Mouse (Mus musculus): ENCODE data around the gene Trpm4. TPM values are rescaled to one million over a fixed set of nuclear protein-coding genes. Genes with fewer than 3 reads are reported as not detected.

Gene Trpm4
- polyA plus RNA-seq, 1 experiment from 2014 or later: 18.3 TPM

DNA sequence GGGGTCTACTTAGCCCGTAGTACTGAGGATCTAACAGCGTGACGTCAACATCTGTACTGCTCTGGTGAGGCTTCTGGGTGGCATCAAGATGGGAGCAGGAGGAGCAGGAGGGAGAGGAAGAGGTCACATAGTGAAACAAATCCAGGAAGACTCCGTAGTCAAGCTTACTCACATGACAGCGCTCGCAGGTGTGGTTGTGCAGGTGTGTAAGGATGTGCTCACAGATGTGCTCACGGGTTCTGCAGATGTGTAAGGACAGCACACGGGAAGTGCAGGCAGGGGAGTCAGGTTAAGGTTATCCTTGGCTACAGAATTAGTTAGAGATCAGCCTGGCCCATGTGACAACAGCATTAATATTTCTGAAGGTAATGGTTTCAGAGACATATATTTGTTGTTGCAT, 79.8 kb downstream of the Trpm4 start:
- no peak overlapping the region for H3K4me3 ChIP-seq (ENCODE audit: low read depth, low read length)
- no peaks in the 10 kb centered on the region for H3K36me3 ChIP-seq (ENCODE audit: control insufficient read depth, insufficient read depth, low read length)
- no peaks in the 10 kb centered on the region for H3K4me1 ChIP-seq (ENCODE audit: control insufficient read depth, insufficient read depth, low read length)
- no peaks in the 10 kb centered on the region for H3K27me3 ChIP-seq (ENCODE audit: control insufficient read depth, insufficient read depth, low read length)
- no peak overlapping the region for H3K4me2 ChIP-seq (replicated peaks; ENCODE audit: low read depth, low read length)
- H3K27ac ChIP-seq (ENCODE audit: low read length): no peak overlapping the region
- H3K9me3 ChIP-seq (ENCODE audit: control insufficient read depth, low read depth, low read length): no peaks in the 10 kb centered on the region
- H3K9ac ChIP-seq (replicated peaks; ENCODE audit: low read depth, low read length): no peak overlapping the region
- no peak for ATAC-seq (ENCODE audit: insufficient number of reproducible peaks, insufficient read depth, low FRiP score, low read depth)
- WGBS: 73% methylated on average over 8 of the region's 8 CpGs

Other genes with a start within 250 kb of the Trpm4 start
- 418 and 432 TPM in 2 replicates for gene Rcn3, start 241.6 kb downstream of the Trpm4 start, polyA plus RNA-seq (2014; fragmentation: Nextera tagmentation; extraction: Ambion mirVana)
- 78.6 and 79.9 TPM in 2 replicates for gene Fcgrt, start 229.9 kb downstream of the Trpm4 start, polyA plus RNA-seq (2014; fragmentation: Nextera tagmentation; extraction: Ambion mirVana)
- 1,682 and 1,777 TPM in 2 replicates for gene Rps11, start 209.3 kb downstream of the Trpm4 start, polyA plus RNA-seq (2014; fragmentation: Nextera tagmentation; extraction: Ambion mirVana)
- 1,622 and 1,649 TPM in 2 replicates for gene Rpl13a, start 205.0 kb downstream of the Trpm4 start, polyA plus RNA-seq (2014; fragmentation: Nextera tagmentation; extraction: Ambion mirVana)
- 0.65 and 0.83 TPM in 2 replicates for gene Gm45713, start 197.5 kb downstream of the Trpm4 start, polyA plus RNA-seq (2014; fragmentation: Nextera tagmentation; extraction: Ambion mirVana)
- gene Flt3l, start 197.3 kb downstream of the Trpm4 start, polyA plus RNA-seq (2014; fragmentation: Nextera tagmentation; extraction: Ambion mirVana): 2.1 and 2.9 TPM in 2 replicates
- 103 and 114 TPM in 2 replicates for gene Pih1d1, start 179.5 kb downstream of the Trpm4 start, polyA plus RNA-seq (2014; fragmentation: Nextera tagmentation; extraction: Ambion mirVana)
- 43.4 and 54.1 TPM in 2 replicates for gene Aldh16a1, start 179.2 kb downstream of the Trpm4 start, polyA plus RNA-seq (2014; fragmentation: Nextera tagmentation; extraction: Ambion mirVana)
- gene Slc17a7, start 169.8 kb downstream of the Trpm4 start, polyA plus RNA-seq (2014; fragmentation: Nextera tagmentation; extraction: Ambion mirVana): 0.20 TPM in 1 of 2 replicates, not detected in the other
- gene Gfy, start 154.2 kb downstream of the Trpm4 start, polyA plus RNA-seq (2014; fragmentation: Nextera tagmentation; extraction: Ambion mirVana): not detected in 2 replicates
- gene Pth2, start 152.8 kb downstream of the Trpm4 start, polyA plus RNA-seq (2014; fragmentation: Nextera tagmentation; extraction: Ambion mirVana): not detected in 2 replicates
- gene Ccdc155, start 128.9 kb downstream of the Trpm4 start, polyA plus RNA-seq (2014; fragmentation: Nextera tagmentation; extraction: Ambion mirVana): 0.22 and 0.55 TPM in 2 replicates
- gene Dkkl1, start 121.6 kb downstream of the Trpm4 start, polyA plus RNA-seq (2014; fragmentation: Nextera tagmentation; extraction: Ambion mirVana): 0.45 and 1.2 TPM in 2 replicates
- 155 and 167 TPM in 2 replicates for gene Tead2, start 118.0 kb downstream of the Trpm4 start, polyA plus RNA-seq (2014; fragmentation: Nextera tagmentation; extraction: Ambion mirVana)
- 2.2 and 3.5 TPM in 2 replicates for gene Cd37, start 94.7 kb downstream of the Trpm4 start, polyA plus RNA-seq (2014; fragmentation: Nextera tagmentation; extraction: Ambion mirVana)
- not detected in 2 replicates for gene Slc6a16, start 92.7 kb downstream of the Trpm4 start, polyA plus RNA-seq (2014; fragmentation: Nextera tagmentation; extraction: Ambion mirVana)
- not detected in 2 replicates for gene Slc6a21, start 56.3 kb downstream of the Trpm4 start, polyA plus RNA-seq (2014; fragmentation: Nextera tagmentation; extraction: Ambion mirVana)
- 0.78 and 1.8 TPM in 2 replicates for gene Hrc, start 1.5 kb upstream of the Trpm4 start, polyA plus RNA-seq (2014; fragmentation: Nextera tagmentation; extraction: Ambion mirVana)
- gene Ppfia3, start 33.2 kb upstream of the Trpm4 start, polyA plus RNA-seq (2014; fragmentation: Nextera tagmentation; extraction: Ambion mirVana): 5.2 and 6.1 TPM in 2 replicates
- gene Lin7b, start 36.8 kb upstream of the Trpm4 start, polyA plus RNA-seq (2014; fragmentation: Nextera tagmentation; extraction: Ambion mirVana): 4.2 and 5.1 TPM in 2 replicates
- gene Snrnp70, start 62.0 kb upstream of the Trpm4 start, polyA plus RNA-seq (2014; fragmentation: Nextera tagmentation; extraction: Ambion mirVana): 118 and 124 TPM in 2 replicates
- not detected in 2 replicates for gene Kcna7, start 71.9 kb upstream of the Trpm4 start, polyA plus RNA-seq (2014; fragmentation: Nextera tagmentation; extraction: Ambion mirVana)
- 4.1 and 4.5 TPM in 2 replicates for gene Ntf5, start 79.9 kb upstream of the Trpm4 start, polyA plus RNA-seq (2014; fragmentation: Nextera tagmentation; extraction: Ambion mirVana)
- 0.52 TPM in 1 of 2 replicates, not detected in the other for gene Lhb, start 87.0 kb upstream of the Trpm4 start, polyA plus RNA-seq (2014; fragmentation: Nextera tagmentation; extraction: Ambion mirVana)
- gene Gys1, start 101.1 kb upstream of the Trpm4 start, polyA plus RNA-seq (2014; fragmentation: Nextera tagmentation; extraction: Ambion mirVana): 32.7 and 35.3 TPM in 2 replicates
- gene Ruvbl2, start 104.3 kb upstream of the Trpm4 start, polyA plus RNA-seq (2014; fragmentation: Nextera tagmentation; extraction: Ambion mirVana): 132 and 135 TPM in 2 replicates
- gene Ftl1, start 126.1 kb upstream of the Trpm4 start, polyA plus RNA-seq (2014; fragmentation: Nextera tagmentation; extraction: Ambion mirVana): 4,275 and 4,681 TPM in 2 replicates
- gene Bax, start 133.1 kb upstream of the Trpm4 start, polyA plus RNA-seq (2014; fragmentation: Nextera tagmentation; extraction: Ambion mirVana): 67.1 and 83.9 TPM in 2 replicates
- 1.7 and 2.9 TPM in 2 replicates for gene Tulp2, start 148.1 kb upstream of the Trpm4 start, polyA plus RNA-seq (2014; fragmentation: Nextera tagmentation; extraction: Ambion mirVana)
- not detected in 2 replicates for gene Gm45808, start 153.0 kb upstream of the Trpm4 start, polyA plus RNA-seq (2014; fragmentation: Nextera tagmentation; extraction: Ambion mirVana)
- gene Dhdh, start 155.0 kb upstream of the Trpm4 start, polyA plus RNA-seq (2014; fragmentation: Nextera tagmentation; extraction: Ambion mirVana): 2.7 and 3.4 TPM in 2 replicates
- gene Nucb1, start 176.6 kb upstream of the Trpm4 start, polyA plus RNA-seq (2014; fragmentation: Nextera tagmentation; extraction: Ambion mirVana): 199 TPM in 2 replicates
- 12.7 and 18.3 TPM in 2 replicates for gene Ppp1r15a, start 192.5 kb upstream of the Trpm4 start, polyA plus RNA-seq (2014; fragmentation: Nextera tagmentation; extraction: Ambion mirVana)
- gene Plekha4, start 192.6 kb upstream of the Trpm4 start, polyA plus RNA-seq (2014; fragmentation: Nextera tagmentation; extraction: Ambion mirVana): 1.5 and 2.6 TPM in 2 replicates
- 1.8 and 1.9 TPM in 2 replicates for gene Hsd17b14, start 221.1 kb upstream of the Trpm4 start, polyA plus RNA-seq (2014; fragmentation: Nextera tagmentation; extraction: Ambion mirVana)
- gene Bcat2, start 236.4 kb upstream of the Trpm4 start, polyA plus RNA-seq (2014; fragmentation: Nextera tagmentation; extraction: Ambion mirVana): 61.6 and 63.4 TPM in 2 replicates